Mouse (Mus musculus) embryonic facial prominence, embryonic 10.5 days (tissue): ENCODE data around the gene Olfr329-ps. TPM values are rescaled to one million over a fixed set of nuclear protein-coding genes. Genes with fewer than 3 reads are reported as not detected.

Experiments
- DNase-seq: peaks from one replicate; pipeline ENCODE4 v3.0.0-alpha.2; 2017; ENCODE audit warnings: low spot score
- H3K27ac ChIP-seq: fragments of 300-500 bp; sonication (generic); replicated peaks from 2 replicates; pipeline ENCODE4 v1.5.1; 2016; ENCODE audit warnings: mild to moderate bottlenecking
- H3K27me3 ChIP-seq: fragments of 300-500 bp; sonication (generic); replicated peaks from 2 replicates; pipeline ENCODE4 v1.6.1; 2016; ENCODE audit warnings: low read depth, mild to moderate bottlenecking; ENCODE audit not compliant: poor library complexity, severe bottlenecking
- H3K36me3 ChIP-seq: fragments of 300-500 bp; sonication (generic); replicated peaks from 2 replicates; pipeline ENCODE4 v1.6.1; 2016; ENCODE audit warnings: mild to moderate bottlenecking, moderate library complexity
- H3K4me1 ChIP-seq: fragments of 300-500 bp; sonication (generic); 2 replicates; pipeline ENCODE4 v1.6.1; 2016
- H3K4me3 ChIP-seq: fragments of 300-500 bp; sonication (generic); 2 replicates; pipeline ENCODE4 v1.5.1; 2016; ENCODE audit warnings: mild to moderate bottlenecking, moderate library complexity
- H3K9me3 ChIP-seq: fragments of 300-500 bp; sonication (generic); 2 replicates; pipeline ENCODE4 v1.6.1; 2016; ENCODE audit warnings: mild to moderate bottlenecking
- WGBS: fragments of 180-500 bp; shearing (Covaris S2); methylation state at CpG from one replicate; pipeline ENCODE4 v1.1.7; 2016; 5-methylcytosine and 5-hydroxymethylcytosine counted together
- polyA plus RNA-seq: library from polyadenylated mRNA; unstranded; fragments of >200 nt; fragmentation: Nextera tagmentation; extraction: Ambion mirVana; gene quantifications from 2 replicates; pipeline ENCODE4 v1.2.1, GENCODE M21; 2016

Gene Olfr329-ps
- polyA plus RNA-seq, 1 experiment from 2014 or later: not detected

- no peak overlapping the region for H3K27ac ChIP-seq
- H3K4me1 ChIP-seq: no peaks in the 10 kb centered on the region
- 73% methylated on average over 3 of the region's 3 CpGs for WGBS
- H3K4me3 ChIP-seq: no peak overlapping the region
- H3K9me3 ChIP-seq: no peaks in the 10 kb centered on the region
- no peaks in the 10 kb centered on the region for H3K36me3 ChIP-seq
- H3K27me3 ChIP-seq: no peaks in the 10 kb centered on the region
- DNase-seq: no peak
Measured at GRCm38 (mm10) chr11:58499290-58499689, 46.9 kb downstream of the Olfr329-ps start.

DNA sequence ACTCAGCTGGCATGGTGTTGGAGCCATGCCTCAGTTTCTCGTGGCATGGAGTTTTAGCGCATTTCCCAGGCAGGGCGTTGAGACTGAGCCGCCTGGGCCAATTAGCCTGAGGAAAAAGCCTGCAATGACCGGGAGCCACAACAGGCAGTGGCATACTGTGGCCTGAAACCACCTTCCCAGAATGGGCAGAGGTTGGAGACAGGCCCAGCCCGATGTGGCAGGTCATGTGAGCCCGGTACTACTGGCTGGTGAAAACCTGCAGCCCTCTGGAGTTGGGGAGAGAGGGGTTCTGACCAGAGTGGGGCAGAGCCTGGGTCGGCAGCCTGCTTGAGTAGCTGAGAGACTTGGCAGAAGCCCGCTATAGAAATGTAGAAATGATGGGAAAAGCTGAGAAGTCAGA lies 47.5 kb downstream of the Olfr329-ps start:
- no peak overlapping the region for H3K27ac ChIP-seq
- no peak overlapping the region for H3K4me3 ChIP-seq
- no peaks in the 10 kb centered on the region for H3K4me1 ChIP-seq
- H3K36me3 ChIP-seq: no peaks in the 10 kb centered on the region
- no peaks in the 10 kb centered on the region for H3K9me3 ChIP-seq
- 83% methylated on average over 9 of the region's 9 CpGs for WGBS
- no peak for DNase-seq
- H3K27me3 ChIP-seq: no peaks in the 10 kb centered on the region

GRCm38 (mm10) chr11:58492455-58492854 lies 53.8 kb downstream of the Olfr329-ps start, which contains the start of gene Olfr332:
Olfr332 (minus strand) TSS chr11:58492555.
- Histone ChIP-seq H3K27ac (no peak within 1 kb of the TSS), H3K4me1 (no peaks in the 10 kb centered on the region), H3K27me3 (no peaks in the 10 kb centered on the region), H3K36me3 (no peaks in the 10 kb centered on the region), H3K9me3 (no peaks in the 10 kb centered on the region), H3K4me3 (no peak within 1 kb of the TSS)
- 87% methylated on average over 2 of the region's 2 CpGs for WGBS
- DNase-seq: no peak

Other genes with a start within 250 kb of the Olfr329-ps start
- gene Zfp692, start 239.4 kb downstream of the Olfr329-ps start, polyA plus RNA-seq: 27.7 and 29.7 TPM in 2 replicates
- 24.7 and 27.1 TPM in 2 replicates for gene Zfp672, start 216.1 kb downstream of the Olfr329-ps start, polyA plus RNA-seq
- gene Sh3bp5l, start 215.7 kb downstream of the Olfr329-ps start, polyA plus RNA-seq: 40.7 and 44.3 TPM in 2 replicates
- gene Lypd8, start 167.4 kb downstream of the Olfr329-ps start, polyA plus RNA-seq: not detected in 2 replicates
- not detected in 2 replicates for gene 1810065E05Rik, start 125.3 kb downstream of the Olfr329-ps start, polyA plus RNA-seq
- not detected in 2 replicates for gene Gm12253, start 113.9 kb downstream of the Olfr329-ps start, polyA plus RNA-seq
- not detected in 2 replicates for gene Lypd9, start 93.5 kb downstream of the Olfr329-ps start, polyA plus RNA-seq
- 0.10 TPM in 1 of 2 replicates, not detected in the other for gene Olfr30, start 84.2 kb downstream of the Olfr329-ps start, polyA plus RNA-seq
- not detected in 2 replicates for gene Olfr332, start 53.9 kb downstream of the Olfr329-ps start, polyA plus RNA-seq
- gene Olfr331, start 43.9 kb downstream of the Olfr329-ps start, polyA plus RNA-seq: not detected in 2 replicates
- not detected in 2 replicates for gene Olfr330, start 11.6 kb downstream of the Olfr329-ps start, polyA plus RNA-seq
- gene Olfr328, start 9.2 kb upstream of the Olfr329-ps start, polyA plus RNA-seq: 0.05 TPM in 2 replicates
- gene Olfr224, start 24.1 kb upstream of the Olfr329-ps start, polyA plus RNA-seq: not detected in 2 replicates
- gene Olfr325, start 31.3 kb upstream of the Olfr329-ps start, polyA plus RNA-seq: not detected in 2 replicates
- not detected in 2 replicates for gene Olfr324, start 48.7 kb upstream of the Olfr329-ps start, polyA plus RNA-seq
- gene 2210407C18Rik, start 69.7 kb upstream of the Olfr329-ps start, polyA plus RNA-seq: not detected in 2 replicates
- gene Olfr323, start 84.1 kb upstream of the Olfr329-ps start, polyA plus RNA-seq: not detected in 2 replicates
- 0.54 and 0.62 TPM in 2 replicates for gene Trim58, start 94.0 kb upstream of the Olfr329-ps start, polyA plus RNA-seq
- gene Olfr322, start 112.4 kb upstream of the Olfr329-ps start, polyA plus RNA-seq: 0.05 TPM in 1 of 2 replicates, not detected in the other
- gene Olfr320, start 134.7 kb upstream of the Olfr329-ps start, polyA plus RNA-seq: not detected in 2 replicates
- not detected in 2 replicates for gene Olfr319, start 152.7 kb upstream of the Olfr329-ps start, polyA plus RNA-seq
- gene Olfr318, start 177.6 kb upstream of the Olfr329-ps start, polyA plus RNA-seq: not detected in 2 replicates
- not detected in 2 replicates for gene Olfr317, start 192.8 kb upstream of the Olfr329-ps start, polyA plus RNA-seq
- gene Olfr316, start 206.3 kb upstream of the Olfr329-ps start, polyA plus RNA-seq: not detected in 2 replicates
- not detected in 2 replicates for gene Olfr315, start 226.8 kb upstream of the Olfr329-ps start, polyA plus RNA-seq
- not detected in 2 replicates for gene Olfr314, start 236.5 kb upstream of the Olfr329-ps start, polyA plus RNA-seq